Mouse (Mus musculus) gastrocnemius, adult 2 months (tissue): ENCODE results near the gene Map3k20. TPM values are rescaled to one million over a fixed set of nuclear protein-coding genes. Genes with fewer than 3 reads are reported as not detected.

ENCODE experiments used
- DNase-seq: peaks from one replicate; pipeline ENCODE4 v3.0.0; 2022
- H3K27ac ChIP-seq: fragments of 200-600 bp; 2 replicates; pipeline ENCODE4 v1.8.1; 2022; ENCODE audit warnings: mild to moderate bottlenecking
- H3K4me3 ChIP-seq: fragments of 200-600 bp; 2 replicates; pipeline ENCODE4 v1.8.1; 2022; ENCODE audit warnings: mild to moderate bottlenecking, moderate library complexity
- CTCF ChIP-seq: fragments of 200-600 bp; IDR thresholded peaks from 2 replicates; pipeline ENCODE4 v1.8.1; 2022; ENCODE audit warnings: antibody characterized with exemption, mild to moderate bottlenecking, moderate library complexity
- intact Hi-C: fragments of 180-260 bp; cut with DNase I; formaldehyde crosslinking; loops from one replicate; pipeline ENCODE4 v1.15.1; 2025
- total RNA-seq, 2 experiments: library from RNA; stranded (reverse); gene quantifications; 2 replicates each; pipeline ENCODE4 v1.2.3; 2021

Map3k20 gene
- total RNA-seq, 2 experiments from 2014 or later: 338 to 407 TPM

DNA sequence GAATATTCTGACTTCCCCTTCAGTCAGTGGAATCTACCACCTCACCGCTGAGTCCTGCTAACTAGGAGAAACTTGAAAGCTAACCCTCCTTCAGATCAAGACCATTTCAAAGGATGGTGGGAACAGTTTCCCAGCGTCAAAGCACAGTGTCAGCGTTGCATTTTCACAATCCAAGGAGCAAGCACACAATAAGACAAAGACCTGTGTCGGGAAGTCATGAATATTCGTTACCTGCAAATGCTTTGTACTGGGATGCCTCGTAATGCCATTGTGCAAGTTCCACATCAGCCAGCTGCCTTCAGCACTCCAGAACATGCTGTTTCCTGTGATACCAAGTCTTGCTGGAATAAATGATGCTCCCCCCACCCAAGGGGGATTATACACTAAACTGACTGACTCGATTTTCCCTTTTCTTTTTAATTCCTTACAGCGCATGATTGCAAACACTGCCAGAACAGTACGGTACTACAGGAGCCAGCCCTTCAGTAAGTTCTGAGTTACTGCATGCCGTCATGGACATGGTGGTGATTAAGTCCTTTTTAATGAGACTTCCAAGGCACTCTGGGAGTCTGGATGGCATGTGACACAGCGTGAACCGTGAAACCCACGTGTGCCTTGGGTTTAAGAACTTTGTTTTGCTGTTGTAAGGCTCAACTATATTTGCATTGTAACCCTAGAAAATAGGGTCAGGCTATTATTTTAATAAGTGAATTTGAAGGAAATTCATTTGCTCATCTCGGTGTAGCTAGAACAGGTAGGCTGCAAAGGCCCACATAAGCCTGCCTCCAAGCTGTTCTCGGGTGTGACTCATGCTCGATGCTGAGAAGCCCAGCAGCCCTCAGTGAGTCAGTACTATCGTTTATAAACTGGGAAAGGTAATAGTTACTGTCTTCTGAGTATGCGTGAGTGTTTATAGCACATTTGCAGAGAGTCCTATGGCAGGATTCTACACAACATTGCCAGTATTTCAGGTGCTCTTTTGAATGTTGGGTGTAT lies 32.6 kb upstream of the Map3k20 start:
- no peak for DNase-seq
- TF ChIP-seq CTCF: no peak
- intact Hi-C loops: no loop called here
- Histone ChIP-seq H3K4me3 (no peak overlapping the region), H3K27ac (no peak overlapping the region)

GRCm38 (mm10) chr2:72253882-72254281 lies 31.6 kb upstream of the Map3k20 start:
- DNase-seq: no peak
- intact Hi-C loops: no loop called here
- H3K27ac ChIP-seq: no peak overlapping the region
- H3K4me3 ChIP-seq: no peak overlapping the region
- TF ChIP-seq CTCF: no peak

DNA sequence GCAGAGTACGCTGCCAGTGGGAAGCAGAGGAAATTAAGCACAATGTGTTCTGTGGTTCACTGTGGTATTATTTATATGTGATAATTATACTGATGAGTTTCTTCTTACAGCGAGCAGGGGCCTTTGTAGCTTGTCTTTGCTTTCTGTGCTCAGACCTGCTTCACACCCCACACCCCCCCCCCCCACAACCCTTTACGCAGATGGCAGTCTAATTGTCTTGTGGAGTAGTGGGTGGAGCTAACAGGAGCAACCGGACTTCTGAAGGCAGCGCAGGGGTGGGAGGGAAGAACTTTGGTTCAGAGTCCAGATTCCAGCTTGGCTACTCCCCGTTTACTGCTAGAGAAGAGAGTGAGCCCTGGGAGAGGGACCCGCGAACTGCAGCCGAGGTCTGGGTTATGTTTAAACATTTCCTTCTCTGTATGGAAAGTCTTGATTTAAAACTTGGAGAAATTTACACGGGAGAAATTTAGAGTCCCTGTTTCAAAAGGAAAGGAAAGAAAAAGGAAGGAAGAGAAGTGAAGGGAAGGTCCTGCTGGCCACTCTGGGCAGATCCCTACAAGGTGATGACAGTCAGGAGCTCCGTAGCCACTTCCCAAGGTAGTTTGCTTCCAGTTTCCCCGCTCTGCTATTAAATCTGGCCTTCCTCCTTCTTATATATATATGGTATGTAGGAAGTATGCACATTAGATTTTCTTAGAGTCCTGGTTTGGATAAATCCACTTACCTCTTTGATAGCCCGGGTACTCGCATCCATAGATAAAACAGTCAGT lies 30.4 kb upstream of the Map3k20 start:
- intact Hi-C loops: no loop called here
- H3K27ac ChIP-seq: no peak overlapping the region
- DNase-seq: no peak
- peak overlapping the region; percentile 35 for H3K4me3 ChIP-seq
- no peak for TF ChIP-seq CTCF

DNA sequence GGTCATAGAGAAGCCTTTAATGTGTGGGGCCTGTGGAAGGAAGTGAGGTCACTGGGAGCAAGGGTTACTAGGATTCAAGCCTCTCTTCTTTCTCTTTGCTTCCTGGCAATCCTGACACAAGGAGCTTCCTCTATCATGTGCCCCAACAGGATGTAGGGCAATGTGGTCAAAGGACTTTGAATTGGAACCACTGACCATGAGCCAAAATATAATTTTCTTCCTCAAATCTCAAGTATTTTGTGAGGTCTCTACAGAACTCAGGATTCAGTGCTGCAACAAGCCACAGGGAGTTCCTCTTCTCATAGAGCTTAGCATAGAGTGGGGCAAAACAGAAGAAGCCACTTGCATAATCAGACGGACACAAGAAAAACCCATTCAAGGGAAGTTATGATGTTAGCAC lies 24.7 kb upstream of the Map3k20 start:
- Histone ChIP-seq H3K27ac (no peak overlapping the region), H3K4me3 (no peak overlapping the region)
- no peak for DNase-seq
- intact Hi-C loops: no loop called here
- no peak for TF ChIP-seq CTCF

DNA sequence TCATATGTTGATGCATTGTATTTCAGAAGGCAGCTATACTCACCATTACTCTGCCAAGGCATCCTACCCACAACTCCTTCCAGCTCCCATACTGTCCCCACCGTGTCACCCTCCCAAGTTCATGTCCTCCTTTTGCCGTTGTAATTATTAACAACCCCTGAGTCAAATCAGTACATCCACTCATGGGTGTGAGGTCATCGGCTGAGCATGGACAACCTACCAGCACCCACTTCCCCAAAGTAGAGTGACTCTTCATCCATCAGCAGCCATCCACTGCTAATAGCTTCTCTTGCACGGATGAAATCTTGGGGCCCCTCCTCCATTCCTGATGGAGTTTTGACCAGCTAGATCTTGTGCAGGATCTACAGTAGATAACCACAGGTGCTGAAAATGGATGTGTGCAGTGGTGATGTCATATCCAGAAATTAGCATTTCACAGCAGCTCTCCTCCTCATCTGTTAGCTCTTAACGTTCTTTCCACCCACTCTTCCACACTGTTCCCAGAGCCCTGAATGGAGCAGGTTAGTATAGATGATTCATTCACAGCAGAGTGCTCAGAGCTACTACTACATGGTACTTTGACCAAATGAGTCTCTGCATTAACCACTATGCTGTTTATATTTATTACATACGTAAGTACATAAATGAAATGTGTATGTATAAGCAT lies 22.5 kb upstream of the Map3k20 start:
- no peak for TF ChIP-seq CTCF
- DNase-seq: no peak
- Histone ChIP-seq H3K4me3 (no peak overlapping the region), H3K27ac (no peak overlapping the region)
- intact Hi-C loops: no loop called here

- DNase-seq: no peak
- intact Hi-C loops: no loop called here
- Histone ChIP-seq H3K4me3 (no peak overlapping the region), H3K27ac (no peak overlapping the region)
- no peak for TF ChIP-seq CTCF
These were observed 18.0 kb upstream of the Map3k20 start for GRCm38 (mm10) chr2:72267390-72267789.

GRCm38 (mm10) chr2:72269651-72270341 lies 15.6 kb upstream of the Map3k20 start:
- DNase-seq: peak; percentile 43
- H3K4me3 ChIP-seq: peak overlapping the region; percentile 28
- H3K27ac ChIP-seq: peak overlapping the region; percentile 82
- intact Hi-C loops: no loop called here
- no peak for TF ChIP-seq CTCF

- intact Hi-C loops: no loop called here
- no peak overlapping the region for H3K4me3 ChIP-seq
- no peak for DNase-seq
- no peak for TF ChIP-seq CTCF
- H3K27ac ChIP-seq: no peak overlapping the region
These were observed 7.1 kb upstream of the Map3k20 start for GRCm38 (mm10) chr2:72278247-72278873.

- no peak for TF ChIP-seq CTCF
- H3K4me3 ChIP-seq: no peak overlapping the region
- DNase-seq: no peak
- H3K27ac ChIP-seq: no peak overlapping the region
- intact Hi-C loops: no loop called here
These were observed 4.9 kb upstream of the Map3k20 start for GRCm38 (mm10) chr2:72280524-72280923.

DNA sequence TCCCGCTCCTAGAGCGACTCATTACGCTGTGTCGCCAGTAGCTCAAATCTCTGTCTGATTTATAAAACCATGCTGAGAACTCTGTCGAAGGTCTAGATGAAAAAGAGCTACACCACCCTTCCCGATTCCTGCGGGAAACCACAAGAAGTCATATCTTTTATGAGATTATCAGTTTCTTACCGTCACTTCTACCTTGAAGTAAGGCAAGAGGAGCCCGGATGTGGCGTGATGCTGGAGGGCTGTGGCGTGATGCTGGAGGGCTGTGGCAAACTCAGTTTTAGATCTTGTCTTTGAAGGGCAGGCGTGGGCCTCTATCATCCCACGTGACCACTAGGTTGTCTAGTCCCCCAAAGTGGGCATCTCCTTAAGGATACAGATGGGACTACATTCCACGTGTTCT lies 3.5 kb upstream of the Map3k20 start:
- no peak for DNase-seq
- no peak for TF ChIP-seq CTCF
- Histone ChIP-seq H3K4me3 (no peak overlapping the region), H3K27ac (no peak overlapping the region)
- intact Hi-C loops: no loop called here

DNA sequence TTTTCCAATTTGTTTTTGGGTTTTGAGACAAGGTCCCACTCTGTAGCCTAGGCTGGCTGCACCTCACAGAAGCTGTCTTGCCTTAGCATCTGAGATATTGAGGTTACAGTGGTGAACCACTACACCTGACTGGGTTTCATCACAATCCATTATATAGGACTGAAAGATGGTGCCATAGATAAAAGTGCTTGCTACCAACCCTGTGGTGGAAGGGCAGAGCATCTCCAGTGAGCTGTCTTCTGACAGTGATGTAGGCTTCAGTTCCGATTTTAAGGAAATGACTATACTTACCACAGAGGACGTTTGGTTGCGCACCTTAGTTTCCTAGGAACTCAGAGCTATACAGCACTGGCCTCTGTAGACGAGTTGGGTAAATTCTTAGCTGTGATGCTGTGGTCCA lies 2.7 kb upstream of the Map3k20 start:
- H3K27ac ChIP-seq: no peak overlapping the region
- TF ChIP-seq CTCF: no peak
- intact Hi-C loops: no loop called here
- H3K4me3 ChIP-seq: no peak overlapping the region
- no peak for DNase-seq

- peak overlapping the region; percentile 98 for H3K27ac ChIP-seq
- intact Hi-C loops: no loop called here
These were observed 748 bp upstream of the Map3k20 start for GRCm38 (mm10) chr2:72284689-72285088.

More at GRCm38 (mm10) chr2:72284689-72285088, 748 bp upstream of the Map3k20 start:
- DNase-seq: no peak
- TF ChIP-seq CTCF: no peak
- peak overlapping the region; percentile 84 for H3K4me3 ChIP-seq
